Mouse (Mus musculus): ENCODE measurements around the gene Gm4894.

GRCm38 (mm10) chr9:49268949-49269348 lies 18.6 kb downstream of the Gm4894 start:
- TF ChIP-seq CTCF (conservative IDR thresholded peaks at IDR 0.05; ENCODE audit: low read length) (no peak), POU5F1 (IDR thresholded peaks at IDR 0.05; ENCODE audit: borderline replicate concordance, low read length) (no peak), NANOG (IDR thresholded peaks at IDR 0.05; ENCODE audit: borderline replicate concordance, low read length) (no peak)
